Mouse (Mus musculus): ENCODE measurements around the gene A730049H05Rik. TPM values are rescaled to one million over a fixed set of nuclear protein-coding genes. Genes with fewer than 3 reads are reported as not detected.

A730049H05Rik gene
- polyA plus RNA-seq, 1 experiment from 2014 or later, result 0.50 TPM

DNA sequence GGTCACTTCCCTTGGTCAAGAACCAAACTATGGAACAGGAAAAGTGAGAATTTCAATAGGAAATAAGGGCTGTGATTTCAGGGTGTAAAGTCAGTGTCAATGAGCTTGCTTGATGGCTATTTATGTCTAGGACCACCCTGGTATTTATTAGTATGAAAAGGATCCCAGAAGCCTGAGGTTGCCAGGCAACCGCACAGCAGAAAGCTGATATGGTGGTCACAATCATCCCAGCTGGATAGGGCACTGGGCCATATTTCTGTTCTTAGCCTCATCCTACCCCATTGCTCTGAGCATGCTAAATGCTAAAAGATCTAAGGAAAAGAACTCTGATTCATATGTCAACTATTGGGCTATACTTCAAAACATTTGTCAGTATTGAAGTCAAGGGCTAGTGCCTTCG, 14.8 kb downstream of the A730049H05Rik start:
- no peak overlapping the region for H3K4me2 ChIP-seq (replicated peaks; ENCODE audit: low read depth)
- no peak for TF ChIP-seq EP300 (optimal IDR thresholded peaks at IDR 0.05)
- no peak for TF ChIP-seq CTCF (IDR thresholded peaks at IDR 0.05; ENCODE audit: low read depth)
- no peak overlapping the region for H3K9ac ChIP-seq (ENCODE audit: low read length)
- no peak overlapping the region for H3K27ac ChIP-seq (replicated peaks)
- WGBS, result 87% methylated on average over 2 of the region's 2 CpGs
- DNase-seq (ENCODE audit: low spot score) (no peak), ATAC-seq (ENCODE audit: low FRiP score, low TSS enrichment) (no peak)
- H3K27me3 ChIP-seq (ENCODE audit: control insufficient read depth, insufficient read depth, low read length), result no peaks in the 10 kb centered on the region
- H3K4me1 ChIP-seq (replicated peaks; ENCODE audit: control insufficient read depth, insufficient read depth), result no peaks in the 10 kb centered on the region
- H3K4me3 ChIP-seq (ENCODE audit: low read depth, low read length), result no peak overlapping the region
- H3K36me3 ChIP-seq (ENCODE audit: control insufficient read depth, insufficient read depth, low read length), result no peaks in the 10 kb centered on the region
- H3K9me3 ChIP-seq (ENCODE audit: control insufficient read depth, low read length), result no peaks in the 10 kb centered on the region

DNA sequence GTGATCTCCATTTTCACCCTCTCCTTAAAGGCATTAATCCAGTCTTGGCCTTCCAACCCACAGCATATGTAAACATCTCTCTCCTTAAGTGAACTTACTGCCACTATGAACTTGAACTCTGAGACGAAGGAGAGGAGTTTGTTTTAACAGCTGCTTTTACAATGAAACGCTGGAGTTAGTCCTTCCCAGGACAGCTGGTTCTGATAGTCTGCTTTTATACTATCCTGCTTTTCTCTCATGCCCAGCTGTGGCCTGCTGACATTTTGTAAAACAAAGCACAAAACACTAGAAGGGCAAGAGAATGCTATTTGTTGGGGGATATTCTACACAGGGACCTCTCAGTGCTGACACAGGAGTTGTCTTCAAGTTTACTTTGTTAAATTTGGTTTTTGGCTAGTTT, 25.7 kb downstream of the A730049H05Rik start:
- Histone ChIP-seq H3K27me3 (ENCODE audit: control insufficient read depth, insufficient read depth, low read length) (no peaks in the 10 kb centered on the region), H3K4me3 (ENCODE audit: low read depth, low read length) (no peak overlapping the region), H3K9ac (ENCODE audit: low read length) (no peak overlapping the region), H3K4me2 (replicated peaks; ENCODE audit: low read depth) (no peak overlapping the region), H3K36me3 (ENCODE audit: control insufficient read depth, insufficient read depth, low read length) (no peaks in the 10 kb centered on the region), H3K4me1 (replicated peaks; ENCODE audit: control insufficient read depth, insufficient read depth) (no peaks in the 10 kb centered on the region; the same call in 1 of the 2 replicates), H3K27ac (replicated peaks) (no peak overlapping the region), H3K9me3 (ENCODE audit: control insufficient read depth, low read length) (no peaks in the 10 kb centered on the region)
- TF ChIP-seq CTCF (IDR thresholded peaks at IDR 0.05; ENCODE audit: low read depth) (no peak), EP300 (optimal IDR thresholded peaks at IDR 0.05) (no peak)
- 26% methylated on average over 2 of the region's 2 CpGs for WGBS
- no peak for DNase-seq (ENCODE audit: low spot score)
- no peak for ATAC-seq (ENCODE audit: low FRiP score, low TSS enrichment)

DNA sequence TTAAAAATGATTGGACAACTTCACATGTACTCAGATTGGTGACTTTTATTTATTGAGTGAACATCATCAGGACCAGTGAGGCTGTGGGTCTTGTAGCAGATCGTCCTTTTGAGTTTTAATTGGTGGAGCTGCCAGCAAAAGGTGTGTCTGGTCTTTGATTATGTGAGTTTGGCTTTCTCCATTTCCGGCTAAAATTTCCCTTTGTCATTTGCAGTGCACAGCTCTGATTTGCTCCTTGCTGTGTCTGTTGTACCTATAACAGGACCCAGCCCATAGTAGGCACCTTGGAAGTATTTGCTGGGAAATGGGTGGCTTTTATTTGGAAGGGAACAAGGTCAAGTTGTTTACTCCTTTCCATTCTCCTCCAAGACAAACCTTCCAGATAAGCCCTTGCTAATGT, 27.2 kb downstream of the A730049H05Rik start:
- H3K27ac ChIP-seq (replicated peaks), result no peak overlapping the region
- ATAC-seq (ENCODE audit: low FRiP score, low TSS enrichment) (no peak), DNase-seq (ENCODE audit: low spot score) (no peak)
- no peak overlapping the region for H3K4me2 ChIP-seq (replicated peaks; ENCODE audit: low read depth)
- H3K36me3 ChIP-seq (ENCODE audit: control insufficient read depth, insufficient read depth, low read length), result no peaks in the 10 kb centered on the region
- no peak overlapping the region for H3K9ac ChIP-seq (ENCODE audit: low read length)
- H3K4me1 ChIP-seq (replicated peaks; ENCODE audit: control insufficient read depth, insufficient read depth), result no peaks in the 10 kb centered on the region; the same call in 1 of the 2 replicates
- H3K9me3 ChIP-seq (ENCODE audit: control insufficient read depth, low read length), result no peaks in the 10 kb centered on the region
- WGBS, result 88% methylated on average over 2 of the region's 2 CpGs
- H3K4me3 ChIP-seq (ENCODE audit: low read depth, low read length), result no peak overlapping the region
- TF ChIP-seq EP300 (optimal IDR thresholded peaks at IDR 0.05), result no peak
- TF ChIP-seq CTCF (IDR thresholded peaks at IDR 0.05; ENCODE audit: low read depth), result no peak
- no peaks in the 10 kb centered on the region for H3K27me3 ChIP-seq (ENCODE audit: control insufficient read depth, insufficient read depth, low read length)

DNA sequence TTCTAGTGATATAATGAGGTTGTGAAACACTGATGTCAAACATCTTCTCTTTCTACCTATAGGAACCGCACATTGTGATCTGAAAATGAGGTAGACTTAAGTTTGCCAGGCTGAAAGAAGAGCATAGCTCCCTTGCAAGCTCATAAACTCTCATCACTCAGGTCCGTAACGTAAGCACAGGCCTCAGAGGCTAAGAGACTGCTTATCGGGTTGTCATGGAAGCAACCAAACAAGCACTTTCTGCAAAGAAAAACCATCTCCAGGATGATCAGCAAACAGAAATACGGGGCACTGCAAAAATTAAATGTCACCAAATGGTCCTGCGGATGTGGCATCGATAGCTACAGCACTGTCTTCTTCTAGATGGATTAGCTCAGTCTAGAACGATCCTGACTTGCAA, 29.6 kb downstream of the A730049H05Rik start:
- no peak overlapping the region for H3K9ac ChIP-seq (ENCODE audit: low read length)
- no peak overlapping the region for H3K27ac ChIP-seq (replicated peaks)
- ATAC-seq (ENCODE audit: low FRiP score, low TSS enrichment), result no peak
- WGBS, result 63% methylated on average over 8 of the region's 8 CpGs
- no peak for DNase-seq (ENCODE audit: low spot score)
- no peaks in the 10 kb centered on the region; the same call in 1 of the 2 replicates for H3K4me1 ChIP-seq (replicated peaks; ENCODE audit: control insufficient read depth, insufficient read depth)
- H3K27me3 ChIP-seq (ENCODE audit: control insufficient read depth, insufficient read depth, low read length), result no peaks in the 10 kb centered on the region
- no peak overlapping the region for H3K4me3 ChIP-seq (ENCODE audit: low read depth, low read length)
- H3K9me3 ChIP-seq (ENCODE audit: control insufficient read depth, low read length), result no peaks in the 10 kb centered on the region
- no peaks in the 10 kb centered on the region for H3K36me3 ChIP-seq (ENCODE audit: control insufficient read depth, insufficient read depth, low read length)
- no peak overlapping the region for H3K4me2 ChIP-seq (replicated peaks; ENCODE audit: low read depth)
- TF ChIP-seq CTCF (IDR thresholded peaks at IDR 0.05; ENCODE audit: low read depth) (no peak), EP300 (optimal IDR thresholded peaks at IDR 0.05) (no peak)

DNA sequence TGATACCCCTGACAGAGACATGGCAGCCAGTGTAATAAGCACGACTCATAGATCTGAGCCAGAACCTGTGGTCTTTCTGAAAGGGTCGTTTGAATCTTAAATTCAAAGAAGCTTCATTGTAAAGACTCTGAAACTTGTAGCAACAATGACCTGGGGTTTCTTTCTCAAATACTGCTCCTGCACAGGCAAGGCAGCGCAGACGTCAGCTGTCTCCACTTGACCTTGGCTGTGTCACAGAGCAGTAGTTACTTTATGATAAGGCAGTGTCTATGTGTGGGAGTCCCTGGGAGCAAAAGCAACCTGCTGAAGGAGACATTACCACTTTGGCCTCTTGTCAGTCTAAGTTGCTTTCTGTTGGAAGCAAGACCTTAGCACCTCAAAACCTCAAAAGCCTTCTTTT, 30.3 kb downstream of the A730049H05Rik start:
- H3K4me3 ChIP-seq (ENCODE audit: low read depth, low read length), result no peak overlapping the region
- H3K4me2 ChIP-seq (replicated peaks; ENCODE audit: low read depth), result no peak overlapping the region
- WGBS, result 62% methylated on average over 4 of the region's 4 CpGs
- no peak overlapping the region for H3K9ac ChIP-seq (ENCODE audit: low read length)
- no peak for ATAC-seq (ENCODE audit: low FRiP score, low TSS enrichment)
- TF ChIP-seq EP300 (optimal IDR thresholded peaks at IDR 0.05) (no peak), CTCF (IDR thresholded peaks at IDR 0.05; ENCODE audit: low read depth) (no peak)
- no peaks in the 10 kb centered on the region; the same call in 1 of the 2 replicates for H3K4me1 ChIP-seq (replicated peaks; ENCODE audit: control insufficient read depth, insufficient read depth)
- no peaks in the 10 kb centered on the region for H3K27me3 ChIP-seq (ENCODE audit: control insufficient read depth, insufficient read depth, low read length)
- no peak for DNase-seq (ENCODE audit: low spot score)
- no peak overlapping the region for H3K27ac ChIP-seq (replicated peaks)
- H3K36me3 ChIP-seq (ENCODE audit: control insufficient read depth, insufficient read depth, low read length), result no peaks in the 10 kb centered on the region
- no peaks in the 10 kb centered on the region for H3K9me3 ChIP-seq (ENCODE audit: control insufficient read depth, low read length)

DNA sequence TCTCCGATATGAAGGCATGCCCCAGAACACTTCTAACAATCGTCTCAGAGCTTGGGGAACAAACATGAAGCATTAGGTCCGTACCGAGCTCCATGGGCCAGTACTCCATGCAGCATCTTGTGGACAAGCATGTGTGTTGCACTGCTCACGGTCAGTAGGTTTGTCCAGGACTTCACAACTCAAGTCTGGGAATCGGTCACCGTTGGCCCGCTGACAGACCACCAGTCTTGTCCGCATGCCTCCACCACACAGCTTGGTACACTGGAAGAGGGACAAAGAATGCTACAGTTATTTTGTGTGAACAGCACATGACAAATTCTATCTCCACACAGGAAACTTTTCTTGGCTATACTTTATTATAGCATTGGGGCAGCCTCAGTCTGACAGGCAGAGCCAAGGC, 32.9 kb downstream of the A730049H05Rik start:
- Histone ChIP-seq H3K4me3 (ENCODE audit: low read depth, low read length) (no peak overlapping the region), H3K27me3 (ENCODE audit: control insufficient read depth, insufficient read depth, low read length) (no peaks in the 10 kb centered on the region), H3K9ac (ENCODE audit: low read length) (no peak overlapping the region), H3K9me3 (ENCODE audit: control insufficient read depth, low read length) (no peaks in the 10 kb centered on the region), H3K27ac (replicated peaks) (no peak overlapping the region), H3K4me2 (replicated peaks; ENCODE audit: low read depth) (no peak overlapping the region), H3K36me3 (ENCODE audit: control insufficient read depth, insufficient read depth, low read length) (no peaks in the 10 kb centered on the region), H3K4me1 (replicated peaks; ENCODE audit: control insufficient read depth, insufficient read depth) (no peaks in the 10 kb centered on the region)
- TF ChIP-seq CTCF (IDR thresholded peaks at IDR 0.05; ENCODE audit: low read depth) (no peak), EP300 (optimal IDR thresholded peaks at IDR 0.05) (no peak)
- ATAC-seq (ENCODE audit: low FRiP score, low TSS enrichment) (no peak), DNase-seq (ENCODE audit: low spot score) (no peak)
- 87% methylated on average over 9 of the region's 9 CpGs for WGBS

All from stomach, postnatal 0 days (tissue).